Mouse (Mus musculus): Measurements from ENCODE around the gene Acvr1b. TPM values are rescaled to one million over a fixed set of nuclear protein-coding genes. Genes with fewer than 3 reads are reported as not detected.

The Acvr1b gene
- polyA plus RNA-seq, 1 experiment from 2014 or later: 24.9 TPM

- no peak for ATAC-seq (replicated peaks)
- no peaks in the 10 kb centered on the region for H3K27me3 ChIP-seq (replicated peaks)
- H3K4me3 ChIP-seq: peak overlapping the region; percentile 24
- no peaks in the 10 kb centered on the region; the same call in 1 of the 2 replicates for H3K4me1 ChIP-seq
- peak overlapping the region; percentile 46 for H3K4me2 ChIP-seq
- H3K9me3 ChIP-seq: no peaks in the 10 kb centered on the region
- no peaks in the 10 kb centered on the region for H3K36me3 ChIP-seq (replicated peaks)
- no peak overlapping the region for H3K9ac ChIP-seq
- 75% methylated on average over 23 of the region's 23 CpGs for WGBS
- no peak overlapping the region for H3K27ac ChIP-seq
These were observed 57.3 kb downstream of the Acvr1b start for GRCm38 (mm10) chr15:101230995-101231647.

GRCm38 (mm10) chr15:101231648-101232180 is 57.8 kb downstream of the Acvr1b start:
- WGBS: 59% methylated on average over 56 of the region's 56 CpGs
- Histone ChIP-seq H3K9ac (no peak overlapping the region), H3K4me3 (peak overlapping the region; percentile 24), H3K27me3 (replicated peaks) (no peaks in the 10 kb centered on the region), H3K36me3 (replicated peaks) (no peaks in the 10 kb centered on the region), H3K9me3 (no peaks in the 10 kb centered on the region), H3K27ac (no peak overlapping the region), H3K4me1 (no peaks in the 10 kb centered on the region; the same call in 1 of the 2 replicates), H3K4me2 (peak overlapping the region; percentile 46)
- ATAC-seq (replicated peaks): no peak

GRCm38 (mm10) chr15:101232607-101233006 is 58.7 kb downstream of the Acvr1b start:
- no peak overlapping the region for H3K9ac ChIP-seq
- H3K27ac ChIP-seq: no peak overlapping the region
- H3K9me3 ChIP-seq: no peaks in the 10 kb centered on the region
- 74% methylated on average over 4 of the region's 4 CpGs for WGBS
- ATAC-seq (replicated peaks): no peak
- no peak overlapping the region for H3K4me3 ChIP-seq
- no peak overlapping the region for H3K4me2 ChIP-seq
- no peaks in the 10 kb centered on the region; the same call in 1 of the 2 replicates for H3K4me1 ChIP-seq
- no peaks in the 10 kb centered on the region for H3K27me3 ChIP-seq (replicated peaks)
- H3K36me3 ChIP-seq (replicated peaks): no peaks in the 10 kb centered on the region

- no peak for ATAC-seq (replicated peaks)
- no peak overlapping the region for H3K4me2 ChIP-seq
- no peaks in the 10 kb centered on the region; the same call in 1 of the 2 replicates for H3K4me1 ChIP-seq
- H3K36me3 ChIP-seq (replicated peaks): no peaks in the 10 kb centered on the region
- no peak overlapping the region for H3K9ac ChIP-seq
- no peak overlapping the region for H3K27ac ChIP-seq
- no peaks in the 10 kb centered on the region for H3K9me3 ChIP-seq
- H3K4me3 ChIP-seq: no peak overlapping the region
- H3K27me3 ChIP-seq (replicated peaks): no peaks in the 10 kb centered on the region
- 88% methylated on average over 3 of the region's 3 CpGs for WGBS
These were observed 59.3 kb downstream of the Acvr1b start for GRCm38 (mm10) chr15:101233183-101233582.

GRCm38 (mm10) chr15:101233641-101234275 is 59.9 kb downstream of the Acvr1b start:
- Histone ChIP-seq H3K27me3 (replicated peaks) (no peaks in the 10 kb centered on the region), H3K9ac (no peak overlapping the region), H3K9me3 (no peaks in the 10 kb centered on the region), H3K36me3 (replicated peaks) (no peaks in the 10 kb centered on the region), H3K4me2 (no peak overlapping the region), H3K4me3 (no peak overlapping the region), H3K27ac (no peak overlapping the region), H3K4me1 (peaks cover 1% of the 10 kb centered on the region; the same call in 1 of the 2 replicates)
- no peak for ATAC-seq (replicated peaks)
- 31% methylated on average over 11 of the region's 11 CpGs for WGBS

GRCm38 (mm10) chr15:101234611-101235341 is 60.9 kb downstream of the Acvr1b start:
- 65% methylated on average over 10 of the region's 10 CpGs for WGBS
- Histone ChIP-seq H3K4me3 (no peak overlapping the region), H3K27me3 (replicated peaks) (no peaks in the 10 kb centered on the region), H3K4me2 (no peak overlapping the region), H3K9ac (no peak overlapping the region), H3K27ac (no peak overlapping the region), H3K4me1 (peaks cover 8% of the 10 kb centered on the region), H3K36me3 (replicated peaks) (no peaks in the 10 kb centered on the region), H3K9me3 (no peaks in the 10 kb centered on the region)
- ATAC-seq (replicated peaks): no peak

GRCm38 (mm10) chr15:101235342-101235698 is 61.5 kb downstream of the Acvr1b start:
- peaks cover 8% of the 10 kb centered on the region for H3K4me1 ChIP-seq
- no peak overlapping the region for H3K4me2 ChIP-seq
- no peaks in the 10 kb centered on the region for H3K27me3 ChIP-seq (replicated peaks)
- no peak overlapping the region for H3K4me3 ChIP-seq
- H3K36me3 ChIP-seq (replicated peaks): no peaks in the 10 kb centered on the region
- no peak overlapping the region for H3K9ac ChIP-seq
- no peak overlapping the region for H3K27ac ChIP-seq
- no peaks in the 10 kb centered on the region for H3K9me3 ChIP-seq
- 39% methylated on average over 5 of the region's 5 CpGs for WGBS
- no peak for ATAC-seq (replicated peaks)

GRCm38 (mm10) chr15:101235728-101236327 is 62.0 kb downstream of the Acvr1b start:
- no peak for ATAC-seq (replicated peaks)
- H3K27me3 ChIP-seq (replicated peaks): no peaks in the 10 kb centered on the region

GRCm38 (mm10) chr15:101236878-101237277 is 63.0 kb downstream of the Acvr1b start:
- H3K4me2 ChIP-seq: no peak overlapping the region

More at GRCm38 (mm10) chr15:101235728-101236327, 62.0 kb downstream of the Acvr1b start:
- Histone ChIP-seq H3K27ac (no peak overlapping the region), H3K4me3 (no peak overlapping the region), H3K4me1 (peaks cover 9% of the 10 kb centered on the region), H3K9me3 (no peaks in the 10 kb centered on the region), H3K4me2 (no peak overlapping the region), H3K9ac (no peak overlapping the region), H3K36me3 (replicated peaks) (no peaks in the 10 kb centered on the region)
- 42% methylated on average over 12 of the region's 12 CpGs for WGBS

GRCm38 (mm10) chr15:101238885-101239511 is 65.1 kb downstream of the Acvr1b start:
- Histone ChIP-seq H3K4me1 (peaks cover 12% of the 10 kb centered on the region), H3K4me2 (peak overlapping the region; percentile 55), H3K9me3 (no peaks in the 10 kb centered on the region), H3K4me3 (peak overlapping the region; percentile 28), H3K27me3 (replicated peaks) (no peaks in the 10 kb centered on the region), H3K9ac (peak overlapping the region; percentile 31; the same call in 1 of the 2 replicates), H3K27ac (no peak overlapping the region), H3K36me3 (replicated peaks) (no peaks in the 10 kb centered on the region)
- peak; percentile 48 for ATAC-seq (replicated peaks)
- 5% methylated on average over 28 of the region's 28 CpGs for WGBS

More at GRCm38 (mm10) chr15:101236878-101237277, 63.0 kb downstream of the Acvr1b start:
- Histone ChIP-seq H3K36me3 (replicated peaks) (no peaks in the 10 kb centered on the region), H3K27ac (no peak overlapping the region), H3K4me3 (no peak overlapping the region), H3K4me1 (peaks cover 12% of the 10 kb centered on the region), H3K9me3 (no peaks in the 10 kb centered on the region), H3K27me3 (replicated peaks) (no peaks in the 10 kb centered on the region), H3K9ac (no peak overlapping the region)
- 5% methylated on average over 3 of the region's 3 CpGs for WGBS
- ATAC-seq (replicated peaks): no peak

GRCm38 (mm10) chr15:101239821-101240220 is 66.0 kb downstream of the Acvr1b start:
- no peak overlapping the region for H3K4me3 ChIP-seq
- no peaks in the 10 kb centered on the region for H3K27me3 ChIP-seq (replicated peaks)
- no peak overlapping the region for H3K9ac ChIP-seq
- no peak overlapping the region for H3K27ac ChIP-seq
- 68% methylated on average over 8 of the region's 8 CpGs for WGBS
- no peaks in the 10 kb centered on the region for H3K36me3 ChIP-seq (replicated peaks)
- ATAC-seq (replicated peaks): no peak
- H3K4me2 ChIP-seq: no peak overlapping the region
- H3K4me1 ChIP-seq: peaks cover 12% of the 10 kb centered on the region
- H3K9me3 ChIP-seq: no peaks in the 10 kb centered on the region
